Mouse (Mus musculus) testis, adult 2 months (tissue): ENCODE measurements around the gene Otud1.

Experiments used
- CTCF ChIP-seq: fragments of 200-500 bp; IDR thresholded peaks from 2 replicates; pipeline ENCODE4 v1.5.1; 2012; ENCODE audit warnings: low read depth, mild to moderate bottlenecking, inconsistent platforms, low read length, moderate library complexity; ENCODE audit not compliant: control insufficient read depth, insufficient read depth, insufficient replicate concordance
- POLR2A ChIP-seq: fragments of 200-500 bp; IDR thresholded peaks from 2 replicates; pipeline ENCODE4 v1.6.1; 2012; ENCODE audit warnings: low read depth, mild to moderate bottlenecking, inconsistent platforms, low read length, moderate library complexity; ENCODE audit not compliant: control insufficient read depth

GRCm38 (mm10) chr2:19607852-19608251 lies 49.7 kb upstream of the Otud1 start:
- TF ChIP-seq POLR2A (no peak), CTCF (no peak)
